Mouse (Mus musculus): ENCODE measurements around the gene Arhgap23.
A peak's percentile ranks its signal among the peaks of the same experiment; 100 is the strongest.

The Arhgap23 gene

DNA sequence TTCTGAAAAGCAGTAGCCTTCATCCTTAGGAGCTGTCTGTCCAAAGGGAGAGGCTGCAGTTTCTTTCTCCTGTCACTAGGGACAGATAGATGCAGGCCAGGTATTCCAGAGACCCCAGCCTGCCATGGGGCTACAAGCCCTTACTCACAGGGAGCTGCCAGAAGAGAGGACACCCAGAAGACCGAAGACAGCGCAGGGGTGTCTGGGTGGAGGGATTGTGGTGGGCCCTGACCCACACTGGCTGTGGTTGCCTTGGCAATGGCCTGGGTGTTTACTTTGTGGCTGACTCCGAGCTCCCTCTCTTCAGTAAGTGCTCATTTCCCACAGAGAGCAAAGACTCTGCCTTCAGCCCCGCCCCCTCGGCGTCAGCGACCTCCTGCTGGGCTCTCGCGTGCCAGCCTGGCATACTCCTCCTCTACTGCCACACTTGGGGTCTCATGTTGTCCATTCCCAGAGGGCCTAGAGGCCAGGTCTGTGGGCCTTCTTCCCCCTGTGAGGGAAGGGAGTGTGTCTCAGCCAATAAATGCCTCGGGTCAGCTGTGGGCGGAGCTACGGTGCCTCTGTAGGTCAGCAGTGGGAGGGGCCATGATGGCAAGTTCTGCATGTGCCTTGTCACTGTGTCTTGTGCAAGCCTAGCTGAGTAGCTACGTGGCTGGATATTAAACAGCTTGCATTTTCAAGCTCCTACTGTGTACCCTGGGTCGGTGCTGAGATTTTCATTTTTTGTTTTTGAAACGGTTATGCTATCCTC lies 19.5 kb downstream of the Arhgap23 start:
- no peak for DNase-seq (ENCODE audit: low read depth, low spot score)

DNA sequence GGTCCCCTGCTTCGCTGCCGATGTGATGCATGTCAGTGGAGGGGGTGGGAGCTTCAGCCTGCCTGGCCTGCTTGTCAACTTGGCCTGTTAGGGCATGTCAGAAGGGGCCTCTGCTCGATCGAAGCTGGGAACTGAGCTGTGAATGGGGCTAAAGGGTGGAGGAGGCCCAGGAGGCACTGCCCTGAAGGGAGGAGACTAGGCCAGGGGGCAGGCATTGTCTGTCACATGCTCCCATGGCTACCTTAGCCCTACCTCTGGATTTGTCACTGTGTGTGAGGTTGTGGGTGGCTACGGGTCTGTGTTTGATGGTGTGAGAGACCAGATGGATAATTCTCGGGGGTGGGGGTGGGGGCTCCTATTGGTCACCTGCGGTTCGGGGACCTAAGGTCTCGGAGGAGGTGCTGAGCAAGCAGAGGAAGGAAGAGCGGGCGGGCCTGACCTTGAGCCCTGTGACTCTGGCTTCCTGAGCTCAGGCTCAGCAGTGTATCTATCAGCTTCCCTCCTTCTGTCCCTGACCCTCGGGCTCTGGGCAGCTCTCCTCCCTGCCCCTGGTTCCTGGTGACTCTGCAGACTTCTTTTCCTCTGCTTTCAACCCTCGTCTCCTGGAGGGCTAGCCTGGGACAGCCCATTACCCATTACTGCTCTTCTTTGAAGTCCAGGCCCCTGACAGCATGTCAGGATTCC lies 20.6 kb downstream of the Arhgap23 start:
- DNase-seq (ENCODE audit: low read depth, low spot score), result no peak

DNA sequence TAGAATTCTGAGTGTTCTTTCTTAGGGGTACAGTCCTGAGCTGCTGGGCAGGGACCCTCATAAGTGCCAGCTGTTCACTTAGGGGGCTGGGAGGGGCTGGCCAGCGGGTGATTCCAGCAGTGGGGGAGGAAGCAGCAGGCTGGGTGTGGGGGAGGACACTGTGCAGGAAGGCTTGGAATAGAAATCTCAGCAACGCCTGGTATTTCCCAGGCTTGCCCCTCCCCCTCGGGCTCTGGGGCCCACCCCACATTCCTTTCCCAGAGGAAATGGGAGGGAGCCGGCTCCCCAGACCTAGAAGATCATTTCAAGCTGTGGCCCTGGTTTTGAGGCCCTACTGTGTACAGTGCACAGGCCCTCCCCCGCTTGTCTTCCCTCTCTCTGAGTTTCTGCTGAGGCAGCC lies 22.4 kb downstream of the Arhgap23 start:
- no peak for DNase-seq (ENCODE audit: low read depth, low spot score)

DNA sequence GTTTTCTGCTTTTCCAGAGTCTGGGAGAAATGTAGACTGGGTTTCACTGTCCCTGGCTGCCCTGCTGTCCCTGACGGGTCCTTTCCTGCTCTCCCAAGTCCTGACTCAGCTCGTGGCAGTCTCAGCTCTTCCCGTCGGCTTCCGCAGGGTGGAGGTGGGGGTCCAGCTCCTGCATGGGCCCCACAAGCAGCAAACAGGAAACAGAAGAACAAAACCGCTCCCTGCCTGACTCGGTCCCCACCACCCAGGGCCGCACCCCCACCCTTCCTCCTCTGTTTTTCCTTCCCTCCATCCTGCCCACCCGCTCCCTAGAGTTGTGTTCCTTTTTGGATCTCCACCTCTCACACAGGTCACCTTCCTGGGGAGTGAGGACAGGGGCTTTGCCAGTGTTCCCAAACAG lies 23.5 kb downstream of the Arhgap23 start:
- no peak for DNase-seq (ENCODE audit: low read depth, low spot score)

DNA sequence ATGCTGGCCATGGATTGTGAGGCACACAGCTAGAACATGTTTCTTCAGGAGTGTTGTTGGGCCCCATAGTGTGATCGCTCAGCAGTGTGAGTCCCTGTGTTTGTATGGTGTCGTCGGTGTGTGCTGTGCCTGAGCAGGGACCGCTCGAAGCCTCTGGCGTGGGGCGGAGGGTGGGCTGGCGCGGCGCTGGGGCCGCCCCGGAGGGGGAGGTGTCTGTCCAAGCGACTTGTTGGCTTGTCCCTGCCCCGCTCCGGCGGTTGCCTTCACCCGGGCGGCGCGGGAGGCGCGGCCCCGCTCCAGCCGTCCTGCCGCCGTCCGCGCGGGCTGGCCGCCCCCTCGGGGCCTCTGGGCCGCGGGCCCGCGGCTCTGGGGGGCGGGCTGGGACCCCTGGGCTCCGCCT lies 24.6 kb downstream of the Arhgap23 start:
- no peak for DNase-seq (ENCODE audit: low read depth, low spot score)

DNA sequence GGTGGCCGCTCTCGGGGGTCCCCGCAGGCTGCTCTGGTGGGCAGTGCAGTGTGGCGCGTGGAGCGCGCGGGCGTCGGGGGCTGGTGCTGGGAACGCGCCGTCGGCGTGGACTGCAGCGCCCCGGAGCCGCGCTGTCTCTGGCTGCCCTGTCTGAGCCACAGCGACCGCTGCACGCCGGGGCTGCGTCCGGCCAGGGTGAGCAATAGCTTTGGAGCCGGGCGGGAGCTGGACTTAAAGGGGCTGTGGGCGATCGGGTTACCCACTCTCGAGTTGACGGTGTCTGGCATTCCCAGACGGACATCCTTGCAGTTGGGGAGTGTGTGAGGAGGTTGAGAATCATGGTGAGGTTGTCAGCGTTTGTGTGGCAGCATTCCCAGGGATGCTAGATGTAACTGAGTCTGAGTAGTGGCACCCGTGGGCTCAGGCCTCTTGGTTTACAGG lies 25.1 kb downstream of the Arhgap23 start:
- no peak for DNase-seq (ENCODE audit: low read depth, low spot score)

DNA sequence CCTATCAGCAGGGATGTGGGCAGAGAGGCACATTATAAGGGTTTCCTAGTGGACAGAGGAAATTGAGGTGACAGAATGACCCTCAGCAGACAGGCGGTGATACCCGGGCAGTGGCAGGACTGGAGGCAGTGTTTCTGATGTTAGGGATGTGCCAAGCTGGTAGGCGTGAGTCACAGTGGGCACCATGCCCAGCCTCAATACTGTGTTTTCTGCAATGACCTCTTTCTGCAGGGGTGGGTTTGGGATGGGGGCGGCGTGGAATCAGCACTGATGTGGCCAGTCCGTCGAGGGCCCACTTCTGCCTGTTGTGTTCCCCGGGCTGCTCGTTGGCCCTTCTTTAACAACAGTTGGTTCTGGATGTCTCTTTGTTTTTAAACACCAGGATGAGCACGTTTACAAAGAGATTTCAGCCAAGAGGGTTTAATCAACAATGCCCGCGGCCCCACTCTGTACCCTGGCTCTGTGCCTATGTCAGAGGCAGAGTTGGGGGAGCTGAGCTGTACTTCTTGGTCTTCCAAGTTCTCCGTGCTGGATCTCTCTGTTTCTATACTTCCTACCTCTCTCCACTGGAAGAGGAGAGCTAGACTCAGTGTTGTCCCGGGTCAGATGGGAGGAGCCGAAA lies 25.8 kb downstream of the Arhgap23 start:
- no peak for DNase-seq (ENCODE audit: low read depth, low spot score)

DNA sequence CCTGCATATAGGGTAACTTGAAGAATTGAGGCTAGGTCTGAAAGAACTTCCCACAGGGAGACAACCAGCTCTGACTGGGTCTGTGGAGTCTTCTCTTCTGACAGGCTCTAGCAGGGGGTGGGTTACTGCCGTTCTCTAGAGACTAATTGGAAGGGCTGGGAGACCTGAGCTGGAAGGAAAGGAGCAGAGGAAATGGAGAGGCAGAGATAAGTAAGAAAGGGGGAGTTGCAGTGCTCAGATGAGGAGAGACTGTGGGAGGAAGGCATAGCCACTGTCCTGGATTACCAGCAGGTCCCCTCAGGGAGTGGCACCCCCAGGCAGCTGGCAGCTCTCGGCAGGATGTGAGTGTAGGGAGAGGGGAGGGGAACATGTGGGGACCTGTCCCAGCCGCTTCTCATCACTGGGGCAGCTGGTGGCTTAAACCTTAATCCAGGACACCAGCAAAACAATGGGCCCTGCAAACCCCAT lies 26.4 kb downstream of the Arhgap23 start:
- DNase-seq (ENCODE audit: low read depth, low spot score), result no peak

DNA sequence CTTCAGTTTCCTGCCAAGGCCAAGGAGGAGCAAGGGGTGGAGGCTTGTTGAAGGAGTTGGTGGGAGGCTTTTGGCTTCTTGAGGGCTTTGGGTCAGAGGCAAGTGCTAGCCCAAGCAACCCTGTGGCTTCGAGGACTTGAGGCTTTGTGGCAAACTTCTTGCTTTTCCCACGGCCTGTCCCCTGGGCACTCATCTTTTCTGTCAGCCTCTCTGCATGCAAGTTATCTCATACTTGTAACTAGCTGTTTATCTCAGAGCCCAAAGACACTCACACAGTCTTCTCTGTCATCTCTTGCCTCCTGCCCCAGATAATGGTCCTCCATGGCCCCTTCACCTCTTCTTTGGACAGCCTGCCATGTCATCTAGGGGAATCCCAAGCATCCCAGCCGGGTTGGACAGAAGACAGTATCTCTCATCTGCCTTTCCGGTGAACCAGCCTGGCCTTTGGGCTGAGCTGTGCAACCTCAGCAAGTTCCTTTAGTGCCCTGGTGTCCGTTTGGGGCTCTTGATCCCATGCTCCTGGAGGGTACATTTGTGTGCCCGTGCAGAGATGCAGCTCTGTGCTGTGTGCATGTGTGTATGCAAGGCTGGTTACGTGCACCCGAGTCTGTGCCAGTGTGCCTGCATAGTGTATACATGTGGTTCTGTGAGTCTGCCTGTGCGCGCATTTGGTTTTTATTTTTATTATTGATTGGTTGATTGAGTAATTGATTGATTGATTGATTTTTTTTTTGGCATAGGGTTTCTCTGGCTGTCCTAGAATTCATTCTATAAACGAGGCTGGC lies 27.8 kb downstream of the Arhgap23 start:
- no peak for DNase-seq (ENCODE audit: low read depth, low spot score)

DNA sequence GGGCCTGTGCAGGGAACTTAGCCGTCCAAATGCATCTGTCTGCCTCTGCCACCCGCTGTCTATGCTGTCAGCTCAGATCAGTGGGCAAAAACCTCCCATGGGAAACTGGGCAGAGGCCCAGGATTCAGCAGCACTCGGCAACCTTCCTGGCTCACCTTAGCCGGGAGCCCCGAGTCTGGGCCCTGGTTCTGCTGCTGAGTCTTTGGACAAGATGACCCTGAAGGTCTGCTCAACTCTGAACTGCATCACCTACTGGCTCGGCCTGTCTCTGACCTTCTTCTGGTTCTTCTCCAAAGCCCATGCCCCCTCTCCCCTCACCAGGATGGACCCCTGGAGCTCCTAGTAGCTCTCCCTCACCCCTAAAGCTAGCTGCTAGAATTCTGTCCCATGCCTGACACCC lies 30.3 kb downstream of the Arhgap23 start:
- no peak for DNase-seq (ENCODE audit: low read depth, low spot score)

DNA sequence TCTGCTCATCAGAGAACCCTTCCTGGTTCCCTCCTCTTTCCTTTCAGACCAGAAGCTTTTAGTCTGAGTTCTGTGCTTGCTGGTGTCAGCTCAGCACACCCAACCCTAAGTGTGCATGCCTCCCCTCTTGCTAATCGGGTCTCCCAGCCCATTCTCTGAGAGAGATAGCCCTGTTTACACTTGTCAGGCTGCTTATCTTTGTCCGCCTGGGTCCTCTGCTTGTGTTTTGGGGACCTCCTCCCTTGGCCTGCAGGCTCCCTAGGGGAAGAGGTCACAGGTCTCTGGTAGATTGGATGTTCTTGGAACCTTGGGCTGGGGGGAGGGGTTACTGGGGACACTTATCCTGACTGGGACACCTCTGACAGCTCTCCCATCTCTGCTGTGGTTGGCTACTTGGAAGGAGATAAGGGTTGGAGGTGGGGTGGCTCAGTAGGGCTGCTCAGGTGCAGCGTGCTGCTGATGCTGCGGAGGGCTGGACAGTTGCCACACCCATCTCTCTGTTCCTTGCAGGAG lies 30.7 kb downstream of the Arhgap23 start:
- no peak for DNase-seq (ENCODE audit: low read depth, low spot score)

DNA sequence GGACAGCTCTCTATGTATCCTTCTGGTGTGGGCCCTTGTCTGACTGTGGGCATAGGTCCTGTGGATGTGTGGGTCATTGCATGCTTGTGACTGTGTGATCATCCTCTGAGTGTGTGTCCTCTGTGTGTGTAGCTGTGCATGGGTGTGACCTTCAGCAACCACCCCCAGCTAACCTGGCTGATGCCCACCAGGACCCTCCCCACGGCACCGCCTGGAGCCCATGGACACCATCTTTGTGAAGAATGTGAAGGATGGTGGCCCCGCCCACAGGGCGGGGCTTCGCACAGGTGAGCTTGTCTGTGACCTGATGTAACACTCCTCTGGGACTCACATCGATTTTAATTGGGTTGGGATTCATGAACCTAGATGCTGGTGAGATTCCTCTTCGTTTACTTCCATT lies 32.6 kb downstream of the Arhgap23 start:
- DNase-seq (ENCODE audit: low read depth, low spot score), result no peak

DNA sequence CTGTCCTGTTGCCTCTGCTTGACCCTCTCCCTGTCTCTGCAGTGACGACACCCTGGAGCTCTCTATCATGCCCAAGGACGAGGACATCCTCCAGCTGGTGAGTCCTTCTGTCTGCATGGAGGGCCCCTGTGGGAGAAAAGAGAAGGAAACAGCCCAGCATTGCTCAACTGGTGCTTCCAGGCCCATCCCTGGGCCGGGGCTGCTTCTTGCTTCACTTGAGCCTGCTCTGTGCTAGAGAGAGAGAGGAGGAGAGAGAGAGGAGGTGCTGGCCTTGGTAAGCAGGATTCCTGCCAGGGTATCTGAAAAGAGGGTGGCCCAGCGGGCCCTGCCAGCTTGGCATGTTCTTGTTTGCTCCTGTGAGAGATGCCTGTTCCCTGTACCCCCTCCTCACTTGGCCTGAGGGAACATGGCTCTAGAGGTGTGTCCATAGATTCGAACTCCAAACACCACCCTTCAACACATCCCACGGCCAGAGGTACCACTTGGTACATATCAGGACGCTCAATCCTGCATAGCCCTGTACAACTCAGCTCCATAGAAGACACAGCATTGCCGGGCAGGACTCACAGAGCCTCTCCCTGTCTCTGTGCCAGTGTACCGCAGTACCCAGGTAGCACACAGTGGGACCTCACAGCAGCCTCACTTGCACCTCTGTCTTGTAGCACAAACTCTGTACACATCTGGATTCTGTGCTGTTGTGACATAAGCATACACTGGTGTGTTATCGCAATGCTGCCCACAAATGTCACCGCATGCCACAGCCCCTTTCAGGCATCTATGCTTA lies 33.5 kb downstream of the Arhgap23 start:
- no peak for DNase-seq (ENCODE audit: low read depth, low spot score)

DNA sequence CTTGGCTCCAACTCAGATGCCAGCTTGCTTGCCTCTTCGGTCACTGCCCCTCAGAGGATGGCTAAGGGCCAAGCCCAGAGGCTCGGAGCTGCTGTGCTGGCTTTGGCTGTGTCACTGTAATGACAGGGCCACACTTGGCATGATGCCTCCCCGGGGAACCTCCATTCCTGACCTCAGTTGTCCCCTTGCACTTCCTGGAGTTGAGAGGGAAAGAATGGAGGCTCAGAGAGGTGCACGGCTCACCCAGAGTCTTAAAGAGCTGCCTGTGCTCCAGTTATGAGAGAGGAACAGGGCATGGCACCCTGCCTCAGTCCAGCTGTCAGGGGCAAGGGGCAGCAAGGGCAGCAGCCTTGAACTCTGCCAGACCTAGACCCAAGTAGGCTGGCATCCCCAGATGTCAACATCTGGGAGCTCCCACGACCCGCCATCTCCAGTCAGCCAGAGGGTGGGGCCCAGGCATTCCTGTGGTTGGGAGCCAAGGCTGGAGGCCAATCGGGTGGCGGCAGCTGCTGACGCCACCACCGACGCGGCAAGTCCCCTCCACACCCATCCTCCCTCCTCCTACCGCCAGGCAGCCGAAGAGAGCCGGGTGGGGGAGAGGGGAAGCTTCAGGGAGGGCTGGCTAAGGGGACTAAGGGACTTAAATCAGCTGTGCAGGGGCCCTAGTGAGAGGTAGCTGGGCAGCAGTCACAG lies 34.4 kb downstream of the Arhgap23 start:
- peak; percentile 87 for DNase-seq (ENCODE audit: low read depth, low spot score)

DNA sequence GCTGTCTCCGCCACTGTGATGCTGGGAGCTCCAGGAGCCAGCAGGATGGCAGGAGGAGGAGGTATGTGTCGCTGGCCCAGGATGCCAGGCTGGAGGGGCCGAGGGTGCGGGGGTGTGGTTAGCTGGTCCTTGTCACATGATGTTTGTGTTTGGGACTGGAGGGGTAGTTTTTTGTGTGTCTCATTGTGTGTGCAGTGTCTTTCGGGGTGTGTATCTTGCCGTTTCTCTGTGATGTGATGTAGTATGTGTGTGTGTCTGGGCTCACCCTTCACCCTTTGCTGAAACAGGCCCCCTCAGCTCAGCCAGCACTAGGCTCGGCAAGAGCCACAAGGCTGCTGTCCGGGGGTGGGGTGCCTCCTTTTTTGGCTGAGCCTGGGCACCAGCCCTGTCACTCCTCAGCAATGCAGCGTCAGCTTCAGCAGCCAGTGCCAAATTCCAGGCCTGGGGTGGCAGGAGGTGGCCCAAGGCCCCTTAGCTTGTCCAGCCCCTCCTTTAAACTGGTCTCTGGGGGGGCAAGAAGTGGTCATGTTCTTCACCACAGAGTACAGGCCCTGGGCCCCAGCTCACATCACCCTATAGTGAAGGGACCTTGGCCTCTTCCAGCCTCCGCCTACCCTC lies 35.1 kb downstream of the Arhgap23 start:
- DNase-seq (ENCODE audit: low read depth, low spot score), result peak; percentile 43

DNA sequence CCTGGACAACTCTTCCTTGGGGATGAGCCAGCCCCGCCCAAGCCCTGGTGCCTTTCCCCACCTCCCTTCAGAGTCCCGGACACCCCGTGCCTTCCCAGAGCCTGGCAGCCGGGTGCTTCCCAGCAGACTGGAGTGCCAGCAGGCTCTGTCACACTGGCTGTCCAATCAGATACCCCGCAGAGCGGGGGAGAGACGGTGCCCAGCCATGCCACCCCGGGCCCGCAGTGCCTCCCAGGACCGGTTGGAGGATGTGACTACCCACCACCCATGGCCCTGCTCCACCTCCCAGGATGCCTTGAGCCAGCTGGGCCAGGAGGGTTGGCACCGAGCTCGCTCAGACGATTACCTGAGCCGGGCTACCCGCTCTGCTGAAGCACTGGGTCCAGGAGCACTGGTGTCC lies 36.3 kb downstream of the Arhgap23 start:
- no peak for DNase-seq (ENCODE audit: low read depth, low spot score)

DNA sequence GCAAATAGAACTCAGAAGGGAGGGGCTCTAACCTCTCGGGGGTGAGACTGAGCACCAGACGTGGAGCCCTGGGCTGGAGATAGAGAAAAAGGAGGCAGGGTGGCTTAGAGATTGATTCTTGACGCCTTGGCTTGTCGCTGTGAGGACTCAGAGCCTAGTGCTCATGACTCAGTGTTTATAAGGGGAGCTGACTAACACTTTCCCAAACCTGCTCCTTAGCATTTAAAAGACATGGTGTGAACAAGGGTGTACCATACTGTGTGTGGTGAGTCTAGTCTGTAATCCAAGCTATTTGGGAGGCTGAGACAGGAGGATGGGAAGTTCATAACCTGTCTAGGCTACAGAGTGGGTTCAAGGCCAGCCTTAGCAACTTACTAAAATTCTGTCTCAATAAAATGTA lies 41.8 kb downstream of the Arhgap23 start:
- DNase-seq (ENCODE audit: low read depth, low spot score), result no peak

DNA sequence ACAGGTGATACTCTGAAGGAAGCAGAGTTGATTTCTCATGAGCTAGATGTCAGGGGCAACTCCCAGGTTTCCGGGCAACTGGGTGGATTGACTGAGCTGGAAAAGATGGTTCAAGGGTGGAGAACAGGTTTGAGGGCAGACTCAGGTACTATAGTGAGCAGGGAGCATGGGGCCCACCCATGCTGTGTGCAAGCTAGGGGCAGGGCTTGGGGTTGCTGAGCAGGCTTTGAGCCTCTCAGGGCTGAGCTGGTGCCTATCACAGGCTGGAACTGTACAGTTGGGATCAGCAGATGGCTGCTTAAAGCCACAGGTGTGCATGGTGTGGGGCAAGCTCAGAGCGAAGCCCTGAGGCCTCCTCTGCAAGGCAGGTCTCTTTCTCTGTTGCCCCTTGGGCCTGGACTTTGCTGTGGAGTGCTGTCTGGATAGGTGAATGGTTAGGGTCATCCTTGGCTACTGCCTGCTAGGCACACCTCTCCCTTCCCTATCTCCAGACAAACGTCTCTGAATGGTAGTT lies 46.0 kb downstream of the Arhgap23 start:
- no peak for DNase-seq (ENCODE audit: low read depth, low spot score)

DNA sequence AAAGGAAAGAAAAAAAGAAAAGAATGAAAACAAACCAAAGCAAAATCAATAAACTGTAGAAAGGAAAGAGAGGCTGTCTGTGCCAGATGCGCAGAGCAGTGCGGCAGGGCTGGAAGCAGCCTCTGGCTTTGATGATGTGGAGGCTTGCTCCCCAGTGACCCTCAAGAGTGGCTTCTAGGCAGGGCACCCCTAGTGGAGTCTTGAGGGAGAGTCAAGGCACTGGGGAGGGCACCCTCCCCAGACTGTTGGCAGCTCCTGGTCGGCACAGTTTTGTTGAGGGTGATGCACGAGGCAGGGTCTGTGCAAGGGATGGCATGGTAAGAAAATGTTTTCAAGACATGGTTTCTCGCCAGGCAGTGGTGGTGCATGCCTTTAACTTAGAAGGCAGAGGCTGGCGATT lies 47.2 kb downstream of the Arhgap23 start:
- no peak for DNase-seq (ENCODE audit: low read depth, low spot score)

DNA sequence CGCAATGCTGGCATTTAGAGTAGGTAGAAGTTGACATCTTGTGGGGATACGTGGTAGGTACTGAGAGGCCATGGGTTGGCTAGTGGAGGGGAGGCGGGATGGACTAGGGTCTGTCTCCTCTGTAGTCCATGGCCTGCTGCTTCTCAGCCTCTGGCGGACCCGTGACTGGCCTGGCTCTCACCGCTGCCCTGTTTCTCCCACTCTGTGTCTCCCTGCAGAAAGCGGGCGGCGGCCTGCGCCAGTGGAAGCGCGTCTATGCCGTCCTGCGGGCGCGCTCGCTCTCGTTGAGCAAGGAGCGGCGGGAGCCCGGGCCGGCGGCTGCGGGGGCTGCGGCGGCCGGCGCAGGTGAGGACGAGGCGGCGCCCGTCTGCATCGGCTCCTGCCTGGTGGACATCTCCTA lies 47.8 kb downstream of the Arhgap23 start:
- DNase-seq (ENCODE audit: low read depth, low spot score), result no peak

Measured in telencephalon, adult 2 months (tissue).